Mouse (Mus musculus) bone marrow macrophage, adult 2 months (primary cell): ENCODE data around the gene Gm43720. TPM values are rescaled to one million over a fixed set of nuclear protein-coding genes. Genes with fewer than 3 reads are reported as not detected.
A peak's percentile ranks its signal among the peaks of the same experiment; 100 is the strongest.

Experiments
- H3K27ac ChIP-seq: 2 replicates; pipeline ENCODE4 v1.5.1; 2012; ENCODE audit warnings: low read depth, low read length; ENCODE audit not compliant: insufficient read depth
- H3K4me1 ChIP-seq: 2 replicates; pipeline ENCODE4 v1.6.1; 2012; ENCODE audit warnings: low read length; ENCODE audit not compliant: control insufficient read depth, insufficient read depth
- H3K4me3 ChIP-seq: 2 replicates; pipeline ENCODE4 v1.5.1; 2012; ENCODE audit warnings: mild to moderate bottlenecking, low read length, moderate library complexity; ENCODE audit not compliant: insufficient read depth
- CTCF ChIP-seq: IDR thresholded peaks from 2 replicates; pipeline ENCODE4 v1.5.1; 2012; ENCODE audit warnings: low read depth, mild to moderate bottlenecking, low read length, moderate library complexity
- POLR2A ChIP-seq: IDR thresholded peaks from 2 replicates; pipeline ENCODE4 v1.6.1; 2012; ENCODE audit warnings: mild to moderate bottlenecking, low read depth, low read length, borderline replicate concordance
- polyA plus RNA-seq: library from polyadenylated mRNA; stranded (reverse); fragments of >200 nt; gene quantifications from 2 replicates; pipeline ENCODE4 v1.2.4, GENCODE M21; 2012; ENCODE audit not compliant: missing spikeins, insufficient read depth, insufficient read length

Gm43720 gene
- not detected in 2 replicates for polyA plus RNA-seq

- Histone ChIP-seq H3K4me1 (peaks cover 3% of the 10 kb centered on the region; the same call in 1 of the 2 replicates), H3K4me3 (peak within 1 kb of the TSS; percentile 55), H3K27ac (no peak within 1 kb of the TSS)
- TF ChIP-seq POLR2A = no peak
- no peak for TF ChIP-seq CTCF
These were observed at the start of gene Gm43720, which contains the start of the genes Gpc2 and Stag3 for GRCm38 (mm10) chr5:138279585-138280424. Gene Gm43720, minus strand, starts transcription at chr5:138279958. Gene Gpc2, minus strand, starts transcription at chr5:138280005. Gene Stag3, plus strand, starts transcription at chr5:138280240.

GRCm38 (mm10) chr5:138312795-138313194, 33.0 kb upstream of the Gm43720 start:
- TF ChIP-seq CTCF = no peak
- no peak for TF ChIP-seq POLR2A
- Histone ChIP-seq H3K4me3 (no peak overlapping the region), H3K4me1 (no peaks in the 10 kb centered on the region), H3K27ac (no peak overlapping the region)

GRCm38 (mm10) chr5:138299613-138300012, 19.9 kb upstream of the Gm43720 start:
- H3K4me1 ChIP-seq = no peaks in the 10 kb centered on the region

GRCm38 (mm10) chr5:138294158-138294557, 14.4 kb upstream of the Gm43720 start:
- Histone ChIP-seq H3K27ac (no peak overlapping the region), H3K4me3 (no peak overlapping the region), H3K4me1 (no peaks in the 10 kb centered on the region)
- TF ChIP-seq POLR2A = no peak
- TF ChIP-seq CTCF = no peak

More at GRCm38 (mm10) chr5:138299613-138300012, 19.9 kb upstream of the Gm43720 start:
- no peak overlapping the region for H3K4me3 ChIP-seq
- H3K27ac ChIP-seq = no peak overlapping the region
- TF ChIP-seq CTCF (no peak), POLR2A (no peak)

- no peak overlapping the region for H3K4me3 ChIP-seq
- H3K4me1 ChIP-seq = no peaks in the 10 kb centered on the region
These were observed 11.9 kb upstream of the Gm43720 start for GRCm38 (mm10) chr5:138291638-138292037.

GRCm38 (mm10) chr5:138287861-138288260, 8.1 kb upstream of the Gm43720 start:
- H3K4me1 ChIP-seq = no peaks in the 10 kb centered on the region
- H3K4me3 ChIP-seq = no peak overlapping the region
- H3K27ac ChIP-seq = no peak overlapping the region
- TF ChIP-seq CTCF = no peak
- TF ChIP-seq POLR2A = no peak

More at GRCm38 (mm10) chr5:138291638-138292037, 11.9 kb upstream of the Gm43720 start:
- TF ChIP-seq POLR2A (no peak), CTCF (no peak)
- no peak overlapping the region for H3K27ac ChIP-seq

GRCm38 (mm10) chr5:138283540-138283939, 3.8 kb upstream of the Gm43720 start:
- TF ChIP-seq CTCF (no peak), POLR2A (no peak)
- Histone ChIP-seq H3K4me3 (no peak overlapping the region), H3K27ac (no peak overlapping the region), H3K4me1 (peaks cover 3% of the 10 kb centered on the region; the same call in 1 of the 2 replicates)

- H3K27ac ChIP-seq = no peak overlapping the region
- peaks cover 3% of the 10 kb centered on the region; the same call in 1 of the 2 replicates for H3K4me1 ChIP-seq
- TF ChIP-seq POLR2A (no peak), CTCF (no peak)
- H3K4me3 ChIP-seq = no peak overlapping the region
These were observed 2.0 kb upstream of the Gm43720 start for GRCm38 (mm10) chr5:138281798-138282197.

GRCm38 (mm10) chr5:138280829-138281228, 1.1 kb upstream of the Gm43720 start:
- H3K4me1 ChIP-seq = peaks cover 3% of the 10 kb centered on the region; the same call in 1 of the 2 replicates
- no peak overlapping the region for H3K27ac ChIP-seq
- H3K4me3 ChIP-seq = no peak overlapping the region
- TF ChIP-seq CTCF = no peak
- no peak for TF ChIP-seq POLR2A

GRCm38 (mm10) chr5:138280425-138280768, 639 bp upstream of the Gm43720 start:
- peak overlapping the region; percentile 55 for H3K4me3 ChIP-seq
- no peak overlapping the region for H3K27ac ChIP-seq
- TF ChIP-seq CTCF (no peak), POLR2A (no peak)
- peaks cover 3% of the 10 kb centered on the region; the same call in 1 of the 2 replicates for H3K4me1 ChIP-seq
